Mouse (Mus musculus) neutrophil, adult 5-6 weeks (primary cell): ENCODE measurements around the gene Rad54l2. TPM values are rescaled to one million over a fixed set of nuclear protein-coding genes. Genes with fewer than 3 reads are reported as not detected.

Experiments
- ATAC-seq: fragments of 151-379, 151-347 bp; 2 replicates; pipeline ENCODE4 v1.8.0; 2017; ENCODE audit warnings: mild to moderate bottlenecking, moderate TSS enrichment; ENCODE audit not compliant: insufficient number of reproducible peaks, poor library complexity, low FRiP score, severe bottlenecking; ENCODE audit errors: extremely low read depth
- total RNA-seq: library from RNA; stranded (forward); fragments of 200-1000 nt; gene quantifications from 2 replicates; pipeline ENCODE4 v1.2.3, GENCODE M21; 2017

Rad54l2 gene
- total RNA-seq, 1 experiment from 2014 or later, result 16.9 TPM

DNA sequence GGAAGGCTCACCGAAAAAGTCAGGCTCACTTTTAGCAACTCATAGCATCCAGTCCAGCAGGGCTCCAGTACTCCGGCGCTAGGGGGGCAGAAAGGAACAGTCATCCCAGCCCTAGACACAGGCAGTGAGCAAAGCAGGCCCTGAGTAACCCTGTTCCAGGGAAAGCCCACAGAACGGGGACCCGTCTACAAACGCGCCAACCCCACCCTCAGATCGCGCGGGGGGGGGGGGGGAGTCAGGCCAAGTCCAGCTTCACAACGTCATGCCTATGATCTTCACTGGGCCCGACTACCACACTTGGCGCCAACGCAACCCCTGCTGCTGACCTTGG lies 104.1 kb downstream of the Rad54l2 start:
- ATAC-seq, result no peak

GRCm38 (mm10) chr9:106684093-106684872 lies 104.7 kb downstream of the Rad54l2 start:
- no peak for ATAC-seq

DNA sequence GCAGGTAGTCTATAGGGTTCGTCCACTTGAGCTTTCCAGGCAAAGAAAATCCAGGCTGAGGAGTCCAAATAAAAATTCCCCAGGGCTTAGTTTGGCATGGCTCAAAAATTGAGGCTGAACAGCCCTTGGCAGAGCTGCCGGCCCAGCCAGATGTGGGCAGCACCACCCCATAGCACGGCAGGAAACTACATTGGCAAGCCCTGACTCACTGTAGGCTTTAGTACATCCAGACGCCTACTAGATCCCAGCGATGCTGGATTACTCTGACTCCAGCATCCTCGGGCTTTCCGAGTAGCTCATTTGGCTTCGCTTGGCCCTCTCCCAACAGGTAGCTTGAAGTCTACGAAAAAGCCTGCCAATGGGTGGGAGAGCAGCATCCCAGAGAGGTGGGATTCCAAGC lies 108.0 kb downstream of the Rad54l2 start:
- no peak for ATAC-seq

GRCm38 (mm10) chr9:106678242-106678641 lies 110.8 kb downstream of the Rad54l2 start:
- no peak for ATAC-seq

DNA sequence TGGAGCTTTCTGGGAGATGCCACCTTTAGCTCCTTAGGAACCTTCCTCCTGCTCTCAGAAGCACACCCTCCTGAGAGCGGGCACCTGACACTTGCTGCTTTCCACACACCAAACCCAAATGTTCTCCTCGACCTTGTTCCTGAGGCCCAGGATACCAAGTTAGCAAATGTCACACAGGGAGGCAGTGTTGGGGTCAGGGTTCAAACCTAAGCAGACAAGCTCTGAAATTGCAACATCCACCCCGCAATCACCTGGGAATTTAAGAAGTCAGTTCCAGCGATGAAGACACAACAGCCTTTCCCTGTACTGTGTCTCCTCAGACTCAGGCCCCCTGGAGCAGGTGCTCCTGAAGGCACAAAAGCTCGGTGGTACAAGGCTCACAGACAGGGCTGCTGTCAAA lies 111.3 kb downstream of the Rad54l2 start:
- no peak for ATAC-seq

GRCm38 (mm10) chr9:106676571-106676970 lies 112.4 kb downstream of the Rad54l2 start:
- no peak for ATAC-seq

GRCm38 (mm10) chr9:106675965-106676364 lies 113.0 kb downstream of the Rad54l2 start:
- no peak for ATAC-seq

GRCm38 (mm10) chr9:106675480-106675879 lies 113.5 kb downstream of the Rad54l2 start:
- ATAC-seq, result peak; percentile 62; the same call in 1 of the 2 replicates

- no peak for ATAC-seq
These were observed 115.1 kb downstream of the Rad54l2 start for GRCm38 (mm10) chr9:106673860-106674259.

DNA sequence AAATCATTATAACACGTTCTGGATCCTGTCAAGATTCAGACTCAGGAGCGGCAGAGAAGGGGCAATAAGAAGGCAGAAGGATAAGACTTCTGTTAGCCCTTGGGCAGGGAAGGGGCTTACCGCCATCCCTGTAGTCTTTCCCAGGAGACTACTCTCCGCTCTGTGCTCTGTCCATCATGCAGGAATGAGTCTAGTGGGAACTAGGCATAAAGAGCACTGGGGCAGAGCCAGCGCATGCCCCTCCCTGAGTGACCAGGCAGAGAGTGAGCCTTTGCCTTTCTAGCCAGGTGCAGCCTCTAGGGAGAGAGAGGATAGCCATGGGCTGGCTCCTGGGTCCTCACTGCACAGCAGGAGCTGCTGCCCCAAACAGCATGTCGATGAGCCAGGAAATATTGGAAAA lies 124.1 kb downstream of the Rad54l2 start:
- ATAC-seq, result no peak

DNA sequence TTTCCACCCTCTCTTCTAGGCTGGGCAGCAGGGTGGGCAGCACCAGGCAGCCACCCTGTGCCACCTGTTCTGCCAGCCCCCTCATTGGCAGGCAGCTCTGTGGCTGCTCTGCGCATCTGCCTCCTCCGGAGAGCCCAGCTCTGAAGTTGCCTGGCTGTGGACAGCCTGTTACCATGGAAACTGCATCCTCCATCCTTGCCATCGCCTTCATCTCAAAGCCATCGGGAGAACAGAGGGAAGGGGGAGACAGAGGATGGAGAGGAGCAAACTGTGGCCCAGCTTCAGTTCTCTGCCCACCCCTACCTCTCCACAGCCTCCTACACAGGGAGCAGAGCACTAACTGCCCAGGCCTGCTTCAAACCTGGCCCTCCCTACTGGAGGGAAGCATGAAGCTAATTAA lies 124.6 kb downstream of the Rad54l2 start:
- no peak for ATAC-seq

DNA sequence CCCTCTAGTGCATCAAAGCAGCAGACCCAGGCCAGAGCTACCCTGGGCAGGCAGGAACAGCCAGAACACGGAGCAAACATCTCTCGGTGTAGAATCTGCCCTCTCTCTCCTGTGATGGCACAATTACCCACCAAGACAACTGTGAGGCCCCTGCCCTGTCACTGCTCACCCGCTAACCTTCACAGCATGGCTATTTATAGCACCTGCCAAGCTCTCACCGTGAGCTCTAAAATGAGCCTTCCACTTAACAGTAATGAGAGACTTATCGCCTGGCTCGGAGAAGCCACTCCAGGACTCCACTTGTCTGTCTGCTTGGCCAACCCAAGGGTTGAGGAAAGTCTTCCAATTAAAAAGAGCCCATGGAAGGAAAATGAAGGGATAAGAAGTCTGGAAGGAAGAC lies 125.8 kb downstream of the Rad54l2 start:
- no peak for ATAC-seq

DNA sequence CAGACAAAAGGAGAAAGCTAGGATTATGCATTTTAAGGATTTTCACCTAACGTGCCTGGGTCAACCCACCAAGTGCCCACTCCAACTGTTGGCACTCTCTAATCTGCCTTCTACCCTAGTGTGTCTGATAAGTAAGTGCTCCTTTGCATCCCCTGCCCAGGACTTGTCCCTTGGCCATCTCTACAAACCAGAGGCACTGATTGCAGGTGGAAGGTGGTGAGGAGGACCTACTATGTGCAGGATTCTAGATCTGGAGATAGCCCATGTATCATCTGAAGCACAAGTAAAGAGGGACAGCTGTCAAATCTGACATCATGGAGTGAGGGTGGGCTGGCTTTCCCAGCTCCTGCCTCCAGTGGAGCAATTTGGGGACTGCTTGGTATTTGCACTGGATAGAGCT lies 129.1 kb downstream of the Rad54l2 start:
- ATAC-seq, result no peak

DNA sequence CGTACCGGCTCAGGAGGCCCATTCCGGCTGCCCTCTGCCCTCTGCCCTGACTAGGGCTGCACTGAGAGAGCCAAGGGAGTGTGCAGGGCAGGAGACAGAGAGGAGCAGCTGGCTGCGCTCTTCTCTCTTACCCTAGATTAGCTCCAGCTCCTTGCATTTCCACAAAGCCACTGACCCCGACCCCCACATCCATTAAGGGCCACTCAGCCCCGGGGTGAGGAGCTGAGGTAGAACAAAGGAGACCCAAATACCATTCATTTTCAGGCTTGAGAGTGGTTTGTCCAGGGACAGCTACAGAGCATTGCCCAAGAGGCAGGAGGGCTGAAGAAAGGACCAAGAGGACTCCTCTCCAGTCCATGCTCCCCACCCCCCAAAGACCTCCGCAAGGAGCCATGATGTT lies 129.6 kb downstream of the Rad54l2 start:
- ATAC-seq, result no peak

DNA sequence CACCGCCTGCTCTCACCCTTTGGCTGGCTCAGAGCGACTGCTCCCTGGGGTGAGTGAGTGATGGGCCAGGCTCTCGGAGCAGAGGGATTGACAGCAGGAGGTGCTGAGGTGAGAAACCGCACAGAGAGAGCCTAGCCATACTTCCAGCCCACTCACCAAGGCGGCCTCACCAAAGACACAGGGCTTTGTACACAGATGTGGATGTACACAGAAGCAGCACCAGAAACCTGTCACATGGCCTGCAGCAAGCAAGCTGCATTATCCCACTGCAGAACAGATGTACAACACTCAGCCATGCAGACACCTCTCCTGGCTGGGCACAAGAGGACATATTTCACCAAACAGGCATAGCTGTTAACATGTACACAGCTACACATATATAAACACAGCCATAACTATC lies 131.4 kb downstream of the Rad54l2 start:
- no peak for ATAC-seq

DNA sequence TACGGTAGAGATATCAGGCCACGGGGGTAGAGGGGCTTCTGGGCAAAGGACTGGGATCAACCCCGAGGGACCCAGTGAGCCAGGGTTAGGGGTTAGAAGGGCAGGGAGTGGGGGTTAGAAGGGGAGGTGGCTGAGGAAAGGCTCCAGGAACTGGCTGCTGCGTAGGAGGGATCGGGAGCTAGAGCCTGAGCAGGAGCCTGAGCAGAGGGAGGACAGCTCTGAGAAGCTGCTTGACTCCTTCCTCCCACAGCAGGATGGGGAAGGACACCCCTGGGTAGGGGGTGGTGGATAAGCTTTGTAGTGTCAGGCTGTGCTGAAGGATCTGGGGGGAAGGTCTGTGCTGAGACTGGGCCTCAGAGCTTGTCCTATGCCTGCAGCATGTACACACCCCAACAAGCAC lies 132.2 kb downstream of the Rad54l2 start:
- no peak for ATAC-seq

GRCm38 (mm10) chr9:106655884-106656720 lies 132.9 kb downstream of the Rad54l2 start, which contains the start of gene Grm2:
TSS of gene Grm2 (minus strand) at chr9:106656082.
- ATAC-seq, result no peak

DNA sequence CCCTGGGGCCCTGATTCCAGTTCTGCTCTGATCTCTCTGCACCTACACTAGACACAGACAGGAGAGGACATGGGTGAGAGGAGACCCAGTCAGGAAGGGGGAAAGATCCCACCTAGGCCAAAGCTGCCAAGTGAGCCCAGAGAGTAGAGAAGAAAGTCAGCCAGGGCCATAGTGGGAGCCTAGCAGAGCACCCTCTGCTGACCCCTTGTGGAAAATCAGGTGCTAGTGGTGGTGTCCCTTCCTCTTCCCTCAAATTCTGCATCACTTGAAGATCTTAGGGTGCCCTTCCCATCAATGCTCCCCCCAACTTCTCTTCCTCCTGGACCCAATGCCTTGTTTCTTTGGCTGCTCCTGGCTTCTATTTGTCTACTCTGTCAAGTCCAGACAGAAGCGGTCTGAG lies 136.3 kb downstream of the Rad54l2 start:
- no peak for ATAC-seq

DNA sequence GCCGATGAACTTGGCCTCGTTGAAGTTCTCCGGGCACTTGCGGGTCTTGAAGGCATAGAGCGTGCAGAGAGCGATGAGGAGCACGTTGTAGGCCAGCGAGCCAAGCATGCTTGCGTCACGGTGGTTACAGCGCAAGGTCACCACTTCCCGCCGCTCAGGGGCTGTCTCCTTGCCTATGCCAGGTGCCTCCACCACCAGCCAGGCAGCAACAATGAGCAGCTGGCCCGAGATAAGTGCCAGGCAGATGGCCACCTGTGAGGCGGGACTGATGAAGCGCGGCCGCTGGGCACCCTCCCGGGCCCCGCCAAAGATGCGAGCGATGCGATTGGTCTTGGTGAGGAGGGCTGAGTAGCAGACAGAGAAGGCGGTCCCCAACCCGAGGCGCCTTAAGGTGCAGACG lies 141.8 kb downstream of the Rad54l2 start:
- ATAC-seq, result no peak

GRCm38 (mm10) chr9:106645684-106646271 lies 143.2 kb downstream of the Rad54l2 start:
- no peak for ATAC-seq
